Mouse (Mus musculus) hindbrain, embryonic 14.5 days (tissue): ENCODE data around the gene Slc44a2. TPM values are rescaled to one million over a fixed set of nuclear protein-coding genes. Genes with fewer than 3 reads are reported as not detected.

Source experiments
- ATAC-seq: fragments of 200-750 bp; cut with Nextera tagmentation; 2 replicates; pipeline ENCODE4 v1.8.0; 2017; ENCODE audit warnings: moderate number of reproducible peaks, mild to moderate bottlenecking, moderate TSS enrichment, moderate library complexity; ENCODE audit not compliant: low FRiP score
- DNase-seq: peaks from one replicate; pipeline ENCODE4 v3.0.0-alpha.2; 2015; ENCODE audit warnings: low spot score
- H3K27ac ChIP-seq: fragments of 300-500 bp; sonication (generic); 2 replicates; pipeline ENCODE4 v1.5.1; 2014; ENCODE audit warnings: mild to moderate bottlenecking, moderate library complexity
- H3K27me3 ChIP-seq: fragments of 300-500 bp; sonication (generic); 2 replicates; pipeline ENCODE4 v1.6.1; 2014; ENCODE audit warnings: mild to moderate bottlenecking, low read length, mixed read lengths; ENCODE audit not compliant: control insufficient read depth, insufficient read depth
- H3K36me3 ChIP-seq: fragments of 300-500 bp; sonication (generic); replicated peaks from 2 replicates; pipeline ENCODE4 v1.6.1; 2014; ENCODE audit not compliant: control insufficient read depth, insufficient read depth
- H3K4me1 ChIP-seq: fragments of 300-500 bp; sonication (generic); replicated peaks from 2 replicates; pipeline ENCODE4 v1.6.1; 2014; ENCODE audit warnings: antibody characterized with exemption, low read length, mixed read lengths; ENCODE audit not compliant: control insufficient read depth, insufficient read depth
- H3K4me2 ChIP-seq: fragments of 300-500 bp; sonication (generic); replicated peaks from 2 replicates; pipeline ENCODE4 v1.6.1; 2014; ENCODE audit warnings: mild to moderate bottlenecking, moderate library complexity
- H3K4me3 ChIP-seq: fragments of 300-500 bp; sonication (generic); replicated peaks from 2 replicates; pipeline ENCODE4 v1.5.1; 2014; ENCODE audit warnings: mild to moderate bottlenecking, low read length
- H3K9ac ChIP-seq: fragments of 300-500 bp; sonication (generic); 2 replicates; pipeline ENCODE4 v1.6.1; 2014
- H3K9me3 ChIP-seq: fragments of 300-500 bp; sonication (generic); 2 replicates; pipeline ENCODE4 v1.6.1; 2016; ENCODE audit warnings: low read length; ENCODE audit not compliant: control insufficient read depth
- WGBS: fragments of 180-500 bp; shearing (Covaris S2); extraction: QIAGEN DNeasy Blood & Tissue Kit; methylation state at CpG from one replicate; pipeline ENCODE4 v1.1.7; 2014; 5-methylcytosine and 5-hydroxymethylcytosine counted together
- polyA plus RNA-seq: library from polyadenylated mRNA; unstranded; fragments of >200 nt; fragmentation: Nextera tagmentation; extraction: Ambion mirVana; gene quantifications from 2 replicates; pipeline ENCODE4 v1.2.1, GENCODE M21; 2014

The Slc44a2 gene
- polyA plus RNA-seq, 1 experiment from 2014 or later = 62.3 TPM

DNA sequence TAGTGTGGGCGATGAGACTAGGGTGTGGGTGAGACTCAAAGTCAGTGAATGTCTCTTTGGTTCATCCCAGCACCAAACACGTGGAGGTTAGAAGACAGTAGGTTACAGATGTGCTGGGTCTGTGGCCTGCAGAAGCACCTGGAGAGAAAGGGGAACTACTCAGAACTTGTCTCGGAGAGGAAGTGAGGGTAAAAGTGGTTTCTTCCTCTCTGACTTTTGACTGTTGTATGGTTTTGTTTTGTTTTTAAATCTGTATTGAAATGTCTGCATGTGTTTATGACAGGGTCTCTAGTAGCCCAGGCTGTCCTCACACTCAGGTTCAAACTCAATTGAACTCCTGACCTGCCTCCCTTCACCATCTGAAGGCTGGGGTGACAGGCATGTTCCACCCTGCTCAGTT, 7.5 kb downstream of the Slc44a2 start:
- Histone ChIP-seq H3K27me3 (no peaks in the 10 kb centered on the region), H3K4me2 (no peak overlapping the region), H3K9me3 (no peaks in the 10 kb centered on the region), H3K4me1 (no peaks in the 10 kb centered on the region), H3K27ac (no peak overlapping the region), H3K4me3 (no peak overlapping the region), H3K36me3 (no peaks in the 10 kb centered on the region), H3K9ac (no peak overlapping the region)
- WGBS = 79% methylated on average over 3 of the region's 3 CpGs
- DNase-seq = no peak
- ATAC-seq = no peak

DNA sequence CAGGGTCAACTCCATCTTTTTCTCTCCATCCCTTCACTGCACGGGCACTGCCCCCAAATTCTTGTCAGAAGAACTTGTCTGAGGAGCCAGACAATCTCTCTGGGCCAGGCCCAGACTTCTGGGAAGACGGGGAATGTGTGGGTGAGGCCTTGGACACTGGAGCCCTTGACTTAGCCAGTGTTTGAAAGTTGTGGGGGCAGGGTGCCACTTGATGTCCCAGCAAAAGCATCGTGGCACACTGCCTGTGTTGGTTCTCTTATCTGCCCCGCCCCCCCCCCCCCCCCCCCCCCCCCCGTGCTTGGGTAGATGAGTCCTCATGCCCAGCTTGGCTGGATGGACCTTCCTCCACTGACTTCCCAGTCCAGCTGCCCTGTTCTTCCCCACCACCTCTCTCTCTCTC, 8.5 kb downstream of the Slc44a2 start:
- Histone ChIP-seq H3K9me3 (no peaks in the 10 kb centered on the region), H3K4me3 (no peak overlapping the region), H3K36me3 (no peaks in the 10 kb centered on the region), H3K4me2 (no peak overlapping the region), H3K27ac (no peak overlapping the region), H3K9ac (no peak overlapping the region), H3K4me1 (no peaks in the 10 kb centered on the region), H3K27me3 (no peaks in the 10 kb centered on the region)
- ATAC-seq = no peak
- no peak for DNase-seq
- 87% methylated on average over 3 of the region's 5 CpGs for WGBS

DNA sequence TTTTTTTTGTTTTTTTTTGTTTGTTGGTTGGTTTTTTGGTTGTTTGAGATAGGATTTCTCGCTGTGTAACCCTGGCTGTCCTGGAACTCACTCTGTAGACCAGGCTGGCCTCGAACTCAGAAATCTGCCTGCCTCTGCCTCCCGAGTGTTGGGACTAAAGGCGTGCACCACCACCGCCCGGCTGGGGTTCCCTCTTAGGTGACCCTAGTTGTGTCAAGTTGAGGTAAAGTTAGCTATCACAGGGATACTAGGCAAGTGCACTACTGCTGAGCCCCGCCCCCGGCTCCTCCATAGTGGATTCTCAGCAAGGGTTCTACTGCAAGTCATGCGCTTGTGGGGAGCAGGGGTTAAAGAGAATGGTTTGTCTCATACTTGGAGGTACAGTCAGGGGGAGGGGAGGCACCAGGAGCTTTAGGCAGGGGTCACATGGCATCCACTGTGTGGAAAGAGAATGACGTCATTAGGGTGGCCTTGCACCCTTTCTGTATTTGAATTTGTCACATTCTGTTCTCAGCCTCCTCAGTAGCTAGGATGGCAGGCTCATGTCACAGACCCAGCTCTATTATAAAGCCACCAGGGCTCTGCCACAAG, 9.3 kb downstream of the Slc44a2 start:
- WGBS = 89% methylated on average over 10 of the region's 10 CpGs
- Histone ChIP-seq H3K9me3 (no peaks in the 10 kb centered on the region), H3K4me2 (no peak overlapping the region), H3K36me3 (no peaks in the 10 kb centered on the region), H3K27ac (no peak overlapping the region), H3K27me3 (no peaks in the 10 kb centered on the region), H3K9ac (no peak overlapping the region), H3K4me1 (no peaks in the 10 kb centered on the region), H3K4me3 (no peak overlapping the region)
- ATAC-seq (no peak), DNase-seq (no peak)

DNA sequence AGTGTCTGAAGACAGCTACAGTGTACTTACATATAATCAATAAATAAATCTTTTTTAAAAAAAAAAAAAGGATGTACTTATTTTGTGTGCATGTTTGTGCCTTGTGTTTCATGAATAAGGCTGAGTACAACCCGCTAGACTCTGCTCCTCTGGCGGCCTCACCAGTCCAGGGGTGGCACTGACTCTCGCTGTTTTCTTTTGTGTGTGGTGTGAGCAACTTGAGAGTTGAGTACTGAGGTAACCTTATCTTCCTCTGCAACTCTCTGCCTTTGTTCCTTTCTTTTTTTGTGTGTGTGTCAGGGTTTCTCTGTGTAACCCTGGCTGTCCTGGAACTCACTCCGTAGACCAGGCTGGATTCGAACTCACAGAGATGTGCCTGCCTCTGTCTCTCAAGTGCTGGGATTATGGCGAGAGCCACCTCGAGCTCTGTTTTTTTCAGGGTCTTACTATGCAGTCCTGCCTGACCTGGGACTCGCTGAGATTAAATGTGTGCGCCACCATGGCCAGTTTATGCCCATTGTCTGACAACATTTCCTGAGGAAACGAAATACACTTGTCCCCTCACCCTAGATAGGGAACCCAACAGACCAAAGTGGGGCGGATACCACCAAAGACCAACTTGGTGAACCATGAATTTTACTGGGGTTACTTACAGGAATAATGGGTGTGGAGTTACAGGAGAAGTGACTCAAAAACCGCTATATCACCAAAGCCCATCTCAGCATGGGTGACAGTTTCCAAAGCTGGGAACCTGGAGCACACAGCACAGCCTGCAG, 11.1 kb downstream of the Slc44a2 start:
- Histone ChIP-seq H3K4me3 (no peak overlapping the region), H3K27ac (no peak overlapping the region), H3K9me3 (no peaks in the 10 kb centered on the region), H3K4me2 (no peak overlapping the region), H3K4me1 (no peaks in the 10 kb centered on the region), H3K9ac (no peak overlapping the region), H3K27me3 (no peaks in the 10 kb centered on the region), H3K36me3 (no peaks in the 10 kb centered on the region)
- no peak for ATAC-seq
- no peak for DNase-seq
- WGBS = 87% methylated on average over 12 of the region's 12 CpGs

DNA sequence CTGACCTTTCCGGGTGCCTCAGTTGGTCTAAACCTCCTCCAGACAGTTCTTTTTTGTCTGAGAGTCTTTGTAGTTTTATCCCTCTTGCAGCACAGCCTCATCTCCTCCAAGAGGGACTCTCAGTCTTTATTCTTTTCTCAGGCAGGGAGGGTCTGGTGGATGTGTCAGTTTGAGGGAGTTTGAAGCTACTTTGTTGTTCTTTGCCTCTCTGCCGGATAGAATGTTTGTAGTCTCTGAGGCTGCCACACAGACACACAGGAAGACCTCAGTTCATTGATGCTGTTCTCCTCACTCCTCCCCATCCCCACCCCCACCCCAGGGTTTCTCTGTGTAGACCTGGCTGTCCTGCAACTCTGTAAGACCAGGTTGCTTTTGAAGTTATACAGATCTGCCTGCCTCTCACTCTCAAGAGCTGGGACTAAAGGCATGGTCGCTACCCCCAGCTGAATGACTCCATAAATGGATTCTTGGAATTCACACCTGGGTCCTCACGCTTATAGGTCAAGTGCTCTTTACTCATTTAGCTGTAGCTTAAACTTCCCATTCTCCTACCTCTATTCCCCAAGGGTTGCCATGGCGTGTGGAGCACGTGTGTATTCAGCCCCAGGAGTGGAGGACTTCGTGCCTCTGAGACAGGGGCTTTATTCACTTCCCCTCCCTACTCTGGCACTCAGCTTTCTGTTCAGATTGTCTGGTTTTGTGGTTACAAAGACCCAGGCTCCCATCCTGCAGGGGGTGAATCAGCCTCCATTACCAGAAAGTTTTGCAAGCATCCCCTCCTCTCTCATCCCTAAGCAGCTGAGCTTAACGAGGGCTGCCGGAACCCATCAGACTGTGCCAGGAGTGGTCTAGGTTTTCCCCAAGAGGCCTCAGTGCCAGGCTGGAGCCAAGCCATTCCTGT, 11.9 kb downstream of the Slc44a2 start:
- ATAC-seq (no peak), DNase-seq (no peak)
- Histone ChIP-seq H3K27me3 (no peaks in the 10 kb centered on the region), H3K4me2 (no peak overlapping the region), H3K9ac (no peak overlapping the region), H3K36me3 (no peaks in the 10 kb centered on the region), H3K9me3 (no peaks in the 10 kb centered on the region), H3K4me1 (no peaks in the 10 kb centered on the region), H3K4me3 (no peak overlapping the region), H3K27ac (no peak overlapping the region)
- whole genome bisulfite sequencing = 29% methylated on average over 9 of the region's 9 CpGs

DNA sequence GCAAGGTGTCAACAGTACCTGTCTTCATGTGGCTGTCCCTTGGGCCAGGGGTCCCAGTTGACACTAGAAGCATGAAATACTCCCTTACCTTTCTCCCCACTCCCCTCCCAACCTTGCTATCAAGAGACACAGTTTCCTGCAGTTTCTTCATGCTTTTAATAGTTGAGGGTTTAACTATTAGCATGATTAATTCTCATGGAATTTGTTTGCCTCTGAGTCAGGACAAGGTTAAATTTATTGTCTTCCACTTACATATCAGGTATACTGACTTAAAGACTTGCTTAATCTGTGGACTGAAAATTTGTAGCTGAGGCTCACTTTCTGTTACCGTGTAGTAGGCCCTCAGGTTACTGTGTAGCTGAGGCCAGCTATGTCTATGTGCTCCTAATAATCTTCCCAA, 13.0 kb downstream of the Slc44a2 start:
- Histone ChIP-seq H3K9me3 (no peaks in the 10 kb centered on the region), H3K4me1 (no peaks in the 10 kb centered on the region), H3K27me3 (no peaks in the 10 kb centered on the region), H3K4me2 (no peak overlapping the region), H3K27ac (no peak overlapping the region), H3K4me3 (no peak overlapping the region), H3K36me3 (no peaks in the 10 kb centered on the region), H3K9ac (no peak overlapping the region)
- WGBS = 94% methylated on average over 1 of the region's 1 CpGs
- no peak for ATAC-seq
- no peak for DNase-seq

DNA sequence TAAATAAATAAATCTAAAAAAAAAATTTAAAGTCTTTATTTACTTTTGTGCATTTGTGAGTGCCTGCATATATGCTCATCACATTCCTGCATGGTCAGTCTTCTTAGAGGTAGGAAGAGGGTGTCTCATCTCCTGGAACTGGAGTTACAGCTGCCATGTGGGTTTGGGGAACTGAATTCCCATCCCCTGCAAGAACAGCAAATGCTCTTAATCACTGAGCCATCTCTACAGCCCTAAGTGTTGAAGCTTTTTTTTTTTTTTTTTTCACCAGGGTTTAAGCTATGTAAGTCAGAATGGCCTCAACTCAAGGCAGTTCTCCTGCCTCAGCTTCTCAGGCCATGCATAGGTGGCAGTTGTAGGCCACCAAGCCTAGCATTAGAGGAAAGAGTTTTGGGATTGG, 14.2 kb downstream of the Slc44a2 start:
- Histone ChIP-seq H3K9me3 (no peaks in the 10 kb centered on the region), H3K4me2 (no peak overlapping the region), H3K4me1 (no peaks in the 10 kb centered on the region), H3K27me3 (no peaks in the 10 kb centered on the region), H3K27ac (no peak overlapping the region), H3K4me3 (no peak overlapping the region), H3K36me3 (0 out of 2 replicates have a peak, but pooled peaks cover 1% of the 10 kb centered on the region), H3K9ac (no peak overlapping the region)
- DNase-seq (no peak), ATAC-seq (no peak)

DNA sequence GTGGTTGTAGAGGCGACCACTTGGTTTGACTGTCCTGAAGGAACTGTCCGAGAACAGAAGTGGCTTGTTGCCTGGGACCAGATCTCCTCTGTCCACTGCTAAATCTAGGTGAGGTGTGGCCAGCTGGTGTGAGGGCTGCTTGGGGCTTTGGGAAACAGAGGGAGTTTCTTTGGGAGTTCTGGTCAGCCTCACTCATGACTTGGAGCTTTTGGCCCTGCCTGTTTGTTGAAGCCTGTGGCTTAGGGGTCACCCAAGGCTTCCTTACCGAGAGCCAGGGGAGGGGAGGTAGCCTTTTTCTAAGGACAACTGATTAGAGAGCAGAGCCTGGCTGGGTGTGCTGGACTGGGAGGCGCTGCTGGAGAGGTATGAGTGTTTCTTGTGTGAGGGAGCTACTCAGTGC, 14.9 kb downstream of the Slc44a2 start:
- DNase-seq (no peak), ATAC-seq (no peak)
- Histone ChIP-seq H3K4me1 (no peaks in the 10 kb centered on the region), H3K36me3 (peaks cover 8% of the 10 kb centered on the region; the same call in 1 of the 2 replicates), H3K4me2 (no peak overlapping the region), H3K4me3 (no peak overlapping the region), H3K27ac (no peak overlapping the region), H3K9ac (no peak overlapping the region), H3K9me3 (no peaks in the 10 kb centered on the region), H3K27me3 (no peaks in the 10 kb centered on the region)
- 83% methylated on average over 4 of the region's 4 CpGs for WGBS

DNA sequence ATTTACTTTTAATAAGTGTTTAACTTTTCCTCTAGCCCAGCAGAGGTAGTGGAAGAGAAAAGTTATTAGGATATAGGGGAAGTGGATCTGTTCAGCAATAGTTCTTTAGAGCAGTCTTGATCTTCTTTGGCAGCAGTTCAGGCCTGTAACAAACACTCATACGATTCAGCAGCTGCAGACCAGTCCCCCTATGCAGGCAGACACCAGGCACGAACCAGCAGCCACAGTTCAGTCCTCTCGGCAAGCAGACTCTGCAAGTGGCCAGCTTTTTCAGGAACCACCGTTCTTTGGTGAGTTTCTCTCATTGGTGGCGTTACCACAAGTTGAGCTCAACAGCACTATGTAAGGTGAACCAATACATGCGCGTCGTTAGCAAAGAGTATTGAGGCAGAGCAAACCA, 16.0 kb downstream of the Slc44a2 start:
- Histone ChIP-seq H3K27me3 (no peaks in the 10 kb centered on the region), H3K4me3 (no peak overlapping the region), H3K9me3 (no peaks in the 10 kb centered on the region), H3K9ac (no peak overlapping the region), H3K4me2 (no peak overlapping the region), H3K4me1 (no peaks in the 10 kb centered on the region), H3K36me3 (peaks cover 14% of the 10 kb centered on the region), H3K27ac (no peak overlapping the region)
- WGBS = 84% methylated on average over 8 of the region's 8 CpGs
- ATAC-seq (no peak), DNase-seq (no peak)
